Mouse (Mus musculus): ENCODE data around the gene Cracr2b.

- TF ChIP-seq CTCF (IDR thresholded peaks at IDR 0.05; ENCODE audit: control insufficient read depth, insufficient read depth, insufficient read length) (no peak), MYOG (IDR thresholded peaks at IDR 0.05; ENCODE audit: control insufficient read depth, extremely low read depth, insufficient read length) (no peak), USF1 (IDR thresholded peaks at IDR 0.05; ENCODE audit: low read depth) (peak; percentile 62), MYOD1 (IDR thresholded peaks at IDR 0.05; ENCODE audit: control insufficient read depth, insufficient read length, low read depth) (no peak), CEBPB (IDR thresholded peaks at IDR 0.05; ENCODE audit: low read depth) (no peak)
Measured at GRCm38 (mm10) chr7:141476226-141476980, 15.5 kb downstream of the Cracr2b start.

Data from C2C12 (cell line).